Mouse (Mus musculus) central nervous system, embryonic 18 days (tissue): ENCODE measurements around the gene Svs5. TPM values are rescaled to one million over a fixed set of nuclear protein-coding genes. Genes with fewer than 3 reads are reported as not detected.

Experiments used
- polyA plus RNA-seq: library from polyadenylated mRNA; depleted of rRNA; stranded (reverse); fragments of >200 nt; gene quantifications from 2 replicates; pipeline ENCODE4 v1.2.3, GENCODE M21; 2012; rRNA removed

The Svs5 gene
- not detected in 2 replicates for polyA plus RNA-seq

DNA sequence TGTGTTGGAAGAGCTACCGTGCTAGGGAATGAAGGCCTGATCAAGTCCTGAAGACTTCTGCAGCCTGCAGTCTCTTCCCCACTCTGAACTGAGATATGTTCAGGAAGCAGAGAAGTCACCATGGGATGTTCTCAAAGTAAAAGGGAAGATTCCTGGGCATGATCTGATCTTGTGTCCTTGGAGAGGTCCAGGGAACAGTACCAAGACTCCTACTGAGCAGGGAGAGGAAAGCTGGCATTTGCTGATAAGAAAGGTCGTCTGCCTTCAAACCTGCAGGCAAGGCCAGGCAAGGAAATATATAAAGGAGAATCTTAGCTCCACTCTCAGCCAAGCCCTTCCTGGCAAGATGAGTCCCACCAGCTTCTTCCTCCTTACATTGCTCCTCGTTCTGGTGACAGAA, at the start of gene Svs5:
Gene Svs5, plus strand, starts transcription at position 301 of the 400 bp plus-strand sequence.

GRCm38 (mm10) chr2:164288968-164289367, 43.6 kb upstream of the Svs5 start, which contains the start of gene Svs3a:
TSS of gene Svs3a (plus strand) at chr2:164289268.

DNA sequence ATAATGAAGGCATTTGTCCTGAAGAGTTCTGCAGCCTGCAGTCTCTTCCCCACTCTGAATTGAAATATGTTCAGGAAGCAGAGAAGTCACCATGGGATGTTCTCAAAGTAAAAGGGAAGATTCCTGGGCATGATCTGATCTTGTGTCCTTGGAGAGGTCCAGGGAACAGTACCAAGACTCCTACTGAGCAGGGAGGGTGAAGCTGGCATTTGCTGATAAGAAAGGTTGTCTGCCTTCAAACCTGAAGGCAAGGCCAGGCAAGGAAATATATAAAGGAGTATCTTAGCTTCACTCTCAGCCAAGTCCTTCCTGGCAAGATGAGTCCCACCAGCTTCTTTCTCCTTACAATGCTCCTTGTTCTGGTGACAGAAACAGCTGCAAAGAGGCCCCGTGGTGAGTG, 16.1 kb upstream of the Svs5 start, which contains the start of gene Svs6:
Gene Svs6, plus strand, starts transcription at position 301 of the 400 bp plus-strand sequence.

Other genes starting within 250 kb of the Svs5 start
- gene Kcns1, start 161.6 kb upstream of the Svs5 start, polyA plus RNA-seq = 3.9 and 4.0 TPM in 2 replicates
- not detected in 2 replicates for gene Wfdc5, start 150.0 kb upstream of the Svs5 start, polyA plus RNA-seq
- not detected in 2 replicates for gene Wfdc12, start 142.1 kb upstream of the Svs5 start, polyA plus RNA-seq
- not detected in 2 replicates for gene Wfdc15a, start 132.6 kb upstream of the Svs5 start, polyA plus RNA-seq
- not detected in 2 replicates for gene Wfdc15b, start 111.1 kb upstream of the Svs5 start, polyA plus RNA-seq
- gene Svs2, start 94.3 kb upstream of the Svs5 start, polyA plus RNA-seq = not detected in 2 replicates
- not detected in 2 replicates for gene Svs3b, start 76.1 kb upstream of the Svs5 start, polyA plus RNA-seq
- gene Svs4, start 54.3 kb upstream of the Svs5 start, polyA plus RNA-seq = not detected in 2 replicates
- gene Svs3a, start 43.5 kb upstream of the Svs5 start, polyA plus RNA-seq = not detected in 2 replicates
- not detected in 2 replicates for gene Svs6, start 16.0 kb upstream of the Svs5 start, polyA plus RNA-seq
- 0.16 and 0.70 TPM in 2 replicates for gene Slpi, start 56.4 kb downstream of the Svs5 start, polyA plus RNA-seq
- gene Rbpjl, start 70.4 kb downstream of the Svs5 start, polyA plus RNA-seq = 0.23 and 0.35 TPM in 2 replicates
- 7.2 and 8.0 TPM in 2 replicates for gene Matn4, start 72.4 kb downstream of the Svs5 start, polyA plus RNA-seq
- 4.0 and 5.1 TPM in 2 replicates for gene Sdc4, start 111.1 kb downstream of the Svs5 start, polyA plus RNA-seq
- gene Sys1, start 124.2 kb downstream of the Svs5 start, polyA plus RNA-seq = 64.2 TPM in 2 replicates
- 9.1 and 11.2 TPM in 2 replicates for gene Gm20458, start 128.2 kb downstream of the Svs5 start, polyA plus RNA-seq
- gene Trp53tg5, start 141.0 kb downstream of the Svs5 start, polyA plus RNA-seq = not detected in 2 replicates
- gene Dbndd2, start 153.4 kb downstream of the Svs5 start, polyA plus RNA-seq = 21.0 and 24.6 TPM in 2 replicates
- gene Pigt, start 164.8 kb downstream of the Svs5 start, polyA plus RNA-seq = 81.4 and 104 TPM in 2 replicates
- gene Wfdc2, start 229.7 kb downstream of the Svs5 start, polyA plus RNA-seq = 2.1 and 3.3 TPM in 2 replicates
- gene Spint3, start 240.7 kb downstream of the Svs5 start, polyA plus RNA-seq = not detected in 2 replicates